Mouse (Mus musculus) layer of hippocampus, postnatal 14 days (tissue): ENCODE data around the gene Gm38392. TPM values are rescaled to one million over a fixed set of nuclear protein-coding genes. Genes with fewer than 3 reads are reported as not detected.
"Not testable (repeated sequence)": the region's sequence is repeated elsewhere in the genome, so short reads cannot be mapped to it uniquely, and the experiment has no call there.

Experiments
- DNase-seq, 2 experiments: peaks; one replicate each; pipeline ENCODE4 v3.0.0; 2021 to 2022; ENCODE audit warnings: low spot score in 2 of 2, mixed read lengths in 1 of 2
- total RNA-seq, 2 experiments: library from RNA; stranded (reverse); gene quantifications; 2 replicates each; pipeline ENCODE4 v1.2.3; 2021

The Gm38392 gene
- total RNA-seq, 2 experiments from 2014 or later, result not detected

- no peak for DNase-seq
These were observed 7.0 kb downstream of the Gm38392 start for GRCm38 (mm10) chr3:88280035-88280434.

- peak; percentile 17 to 28 for DNase-seq
These were observed 10.4 kb downstream of the Gm38392 start for GRCm38 (mm10) chr3:88276529-88277143.

GRCm38 (mm10) chr3:88276121-88276520, 10.9 kb downstream of the Gm38392 start:
- no peak for DNase-seq

GRCm38 (mm10) chr3:88274002-88274401, 13.0 kb downstream of the Gm38392 start:
- DNase-seq, result no peak

GRCm38 (mm10) chr3:88271859-88272258, 15.2 kb downstream of the Gm38392 start:
- DNase-seq, result no peak

- not testable (repeated sequence) for DNase-seq
These were observed 15.7 kb downstream of the Gm38392 start for GRCm38 (mm10) chr3:88271298-88271697.

- no peak for DNase-seq
These were observed 18.0 kb downstream of the Gm38392 start for GRCm38 (mm10) chr3:88268991-88269390.

GRCm38 (mm10) chr3:88268014-88268413, 19.0 kb downstream of the Gm38392 start:
- not testable (repeated sequence) for DNase-seq

GRCm38 (mm10) chr3:88262346-88262745, 24.7 kb downstream of the Gm38392 start:
- no peak for DNase-seq

- no peak for DNase-seq
These were observed 30.6 kb downstream of the Gm38392 start for GRCm38 (mm10) chr3:88256382-88256781.

GRCm38 (mm10) chr3:88255950-88256349, 31.1 kb downstream of the Gm38392 start:
- DNase-seq, result no peak

- DNase-seq, result no peak
These were observed 32.6 kb downstream of the Gm38392 start, which contains the start of gene Rhbg for GRCm38 (mm10) chr3:88254268-88254926. Gene Rhbg (minus strand): TSS chr3:88254709.

- no peak for DNase-seq
These were observed 34.3 kb downstream of the Gm38392 start for GRCm38 (mm10) chr3:88252739-88253138.

- no peak for DNase-seq
These were observed 38.6 kb downstream of the Gm38392 start for GRCm38 (mm10) chr3:88248406-88248805.

GRCm38 (mm10) chr3:88247666-88248065, 39.3 kb downstream of the Gm38392 start:
- no peak for DNase-seq

- peak; percentile 67 for DNase-seq
These were observed 41.2 kb downstream of the Gm38392 start for GRCm38 (mm10) chr3:88245811-88246210.

- peak; percentile 62 to 64 for DNase-seq
These were observed 42.9 kb downstream of the Gm38392 start for GRCm38 (mm10) chr3:88244071-88244470.

- DNase-seq, result peak; percentile 82 to 88
These were observed 44.5 kb downstream of the Gm38392 start for GRCm38 (mm10) chr3:88242531-88242930.

- peak in 1 of 2 experiments; percentile 25 for DNase-seq
These were observed 45.8 kb downstream of the Gm38392 start for GRCm38 (mm10) chr3:88241045-88241786.

GRCm38 (mm10) chr3:88239446-88239845, 47.6 kb downstream of the Gm38392 start:
- DNase-seq, result peak in 1 of 2 experiments; percentile 46

- peak; percentile 43 to 69 for DNase-seq
These were observed 48.1 kb downstream of the Gm38392 start for GRCm38 (mm10) chr3:88238866-88239391.
